Mouse (Mus musculus): ENCODE measurements around the gene Actl10.

GRCm38 (mm10) chr2:154538310-154538709, 13.3 kb upstream of the Actl10 start:
- TF ChIP-seq POLR2A (IDR thresholded peaks at IDR 0.05; ENCODE audit: borderline replicate concordance, extremely low read depth, insufficient read depth, insufficient read length, poor library complexity, severe bottlenecking) = no peak
- TF ChIP-seq CTCF (IDR thresholded peaks at IDR 0.05; ENCODE audit: borderline replicate concordance, extremely low read depth, insufficient read depth, insufficient read length) = no peak
